Mouse (Mus musculus) hindbrain, embryonic 16.5 days (tissue): Measurements from ENCODE around the gene Mrps12. TPM values are rescaled to one million over a fixed set of nuclear protein-coding genes. Genes with fewer than 3 reads are reported as not detected.

Experiments
- ATAC-seq: fragments of 200-750 bp; cut with Nextera tagmentation; 2 replicates; pipeline ENCODE4 v1.8.0; 2017; ENCODE audit warnings: moderate TSS enrichment, moderate library complexity
- H3K27ac ChIP-seq: fragments of 300-500 bp; sonication (generic); 2 replicates; pipeline ENCODE4 v1.5.1; 2014; ENCODE audit warnings: low read depth, mild to moderate bottlenecking, control low read depth, low read length, moderate library complexity
- H3K27me3 ChIP-seq: fragments of 300-500 bp; sonication (generic); replicated peaks from 2 replicates; pipeline ENCODE4 v1.6.1; 2014; ENCODE audit warnings: low read length; ENCODE audit not compliant: control insufficient read depth, insufficient read depth
- H3K36me3 ChIP-seq: fragments of 300-500 bp; sonication (generic); 2 replicates; pipeline ENCODE4 v1.6.1; 2014; ENCODE audit warnings: mild to moderate bottlenecking, low read length, moderate library complexity, mixed read lengths; ENCODE audit not compliant: control insufficient read depth, insufficient read depth
- H3K4me1 ChIP-seq: fragments of 300-500 bp; sonication (generic); 2 replicates; pipeline ENCODE4 v1.6.1; 2014; ENCODE audit warnings: low read depth, low read length; ENCODE audit not compliant: control insufficient read depth, insufficient read depth
- H3K4me2 ChIP-seq: fragments of 300-500 bp; sonication (generic); 2 replicates; pipeline ENCODE4 v1.6.1; 2014; ENCODE audit warnings: mild to moderate bottlenecking, low read length, control low read depth, moderate library complexity
- H3K4me3 ChIP-seq: fragments of 300-500 bp; sonication (generic); 2 replicates; pipeline ENCODE4 v1.5.1; 2014; ENCODE audit warnings: mild to moderate bottlenecking, low read length, control low read depth, moderate library complexity
- H3K9ac ChIP-seq: fragments of 300-500 bp; sonication (generic); 2 replicates; pipeline ENCODE4 v1.6.1; 2014; ENCODE audit warnings: low read depth, mild to moderate bottlenecking, control low read depth, low read length, moderate library complexity
- H3K9me3 ChIP-seq: fragments of 300-500 bp; sonication (generic); 2 replicates; pipeline ENCODE4 v1.6.1; 2014; ENCODE audit warnings: mild to moderate bottlenecking, low read length, moderate library complexity; ENCODE audit not compliant: control insufficient read depth
- WGBS: fragments of 180-500 bp; shearing (Covaris S2); extraction: QIAGEN DNeasy Blood & Tissue Kit; methylation state at CpG from one replicate; pipeline ENCODE4 v1.1.7; 2014; 5-methylcytosine and 5-hydroxymethylcytosine counted together
- polyA plus RNA-seq: library from polyadenylated mRNA; unstranded; fragments of >200 nt; fragmentation: Nextera tagmentation; extraction: Ambion mirVana; gene quantifications from 2 replicates; pipeline ENCODE4 v1.2.1, GENCODE M21; 2015

Gene Mrps12
- polyA plus RNA-seq, result 107 and 113 TPM in 2 replicates

DNA sequence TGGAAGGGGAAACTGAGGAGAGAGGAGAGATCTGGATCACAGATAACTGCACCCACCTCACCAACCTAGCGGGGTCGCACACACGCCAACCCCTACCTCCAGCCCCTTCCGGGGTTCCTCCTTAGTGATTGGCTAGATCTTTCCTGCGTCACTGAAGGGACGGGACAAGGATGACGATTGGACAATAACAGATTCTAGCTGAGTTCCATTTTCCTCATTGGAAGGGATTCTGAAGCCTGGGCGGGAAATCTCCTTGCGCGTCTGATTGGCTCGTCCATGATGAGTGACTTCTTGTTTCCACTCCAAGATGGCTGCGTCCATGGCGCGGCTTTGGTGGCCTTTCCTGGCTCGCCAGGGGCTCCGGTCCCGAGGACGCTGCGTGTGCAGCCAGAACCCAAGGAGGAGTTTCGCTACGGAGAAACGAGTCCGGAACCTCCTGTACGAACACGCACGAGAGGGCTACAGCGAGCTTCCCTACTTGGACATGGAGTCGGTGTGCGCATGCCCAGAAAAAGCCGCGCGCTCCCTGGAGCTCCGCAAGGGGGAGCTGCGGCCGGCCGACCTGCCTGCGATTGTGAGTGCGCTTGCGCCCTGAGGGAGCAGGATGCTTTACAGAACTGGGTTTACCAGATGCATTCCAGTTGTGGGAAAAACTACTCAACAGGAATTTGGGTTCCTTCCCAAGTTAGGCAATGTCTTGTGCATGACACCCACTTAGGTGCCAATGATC, at the start of gene Mrps12, which contains the start of gene Sars2:
Mrps12 (minus strand) TSS at position 112 of the 730 bp plus-strand sequence.
Sars2 (plus strand) TSS at position 284 of the 730 bp plus-strand sequence.
- WGBS, result under 1% methylated on average over 39 of the region's 39 CpGs

DNA sequence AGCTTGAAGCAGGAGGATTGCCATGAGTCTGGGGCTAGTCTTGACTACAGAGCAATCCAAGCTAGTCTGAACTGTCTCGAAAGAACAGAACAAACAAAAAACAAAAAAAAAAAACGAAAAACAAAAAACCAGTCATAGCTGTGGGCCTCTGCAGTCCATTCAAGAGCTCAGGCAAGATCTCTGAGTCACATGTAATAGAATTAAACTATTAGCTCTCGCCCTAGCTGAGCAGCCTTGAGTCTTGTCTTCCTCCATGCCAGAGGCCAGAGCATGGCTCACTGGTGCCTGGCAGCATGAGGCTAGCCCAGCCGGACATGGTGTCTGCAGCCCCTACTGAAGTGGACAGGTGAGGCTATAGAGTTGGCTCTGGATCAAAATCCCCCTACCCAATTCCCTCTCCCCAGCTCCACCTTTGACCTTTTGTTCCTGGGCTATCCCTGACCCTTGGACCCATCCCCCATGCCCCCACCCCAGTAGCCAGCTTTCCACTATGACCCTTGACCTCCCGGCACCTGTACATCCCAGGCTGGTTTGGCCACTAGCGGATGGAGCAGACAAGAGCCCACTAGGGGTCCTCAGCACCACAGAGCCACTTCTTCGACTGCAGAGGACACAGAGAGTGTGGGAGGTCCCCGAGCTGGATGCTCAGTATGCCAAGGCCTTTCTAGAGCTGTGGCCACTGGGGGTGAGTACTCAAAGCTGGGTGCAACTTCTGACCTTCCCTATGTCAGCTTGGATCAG, 48.6 kb upstream of the Mrps12 start:
- Histone ChIP-seq H3K27ac (no peak overlapping the region), H3K4me1 (no peaks in the 10 kb centered on the region), H3K9me3 (no peaks in the 10 kb centered on the region), H3K27me3 (no peaks in the 10 kb centered on the region), H3K9ac (no peak overlapping the region), H3K36me3 (peaks cover 3% of the 10 kb centered on the region), H3K4me3 (no peak overlapping the region), H3K4me2 (no peak overlapping the region)
- ATAC-seq, result peak; percentile 65; the same call in 1 of the 2 replicates
- whole genome bisulfite sequencing, result 50% methylated on average over 8 of the region's 8 CpGs

More for the DNA sequence above, at the start of gene Mrps12, which contains the start of gene Sars2:
- H3K4me2 ChIP-seq, result peak within 1 kb of the TSS; percentile 71
- no peaks in the 10 kb centered on the region for H3K9me3 ChIP-seq
- H3K4me1 ChIP-seq, result peaks cover 10% of the 10 kb centered on the region
- H3K9ac ChIP-seq, result peak within 1 kb of the TSS; percentile 76
- H3K36me3 ChIP-seq, result peaks cover 9% of the 10 kb centered on the region; the same call in 1 of the 2 replicates
- ATAC-seq, result peak; percentile 99
- H3K4me3 ChIP-seq, result peak within 1 kb of the TSS; percentile 69
- H3K27ac ChIP-seq, result peak within 1 kb of the TSS; percentile 88
- no peaks in the 10 kb centered on the region for H3K27me3 ChIP-seq

DNA sequence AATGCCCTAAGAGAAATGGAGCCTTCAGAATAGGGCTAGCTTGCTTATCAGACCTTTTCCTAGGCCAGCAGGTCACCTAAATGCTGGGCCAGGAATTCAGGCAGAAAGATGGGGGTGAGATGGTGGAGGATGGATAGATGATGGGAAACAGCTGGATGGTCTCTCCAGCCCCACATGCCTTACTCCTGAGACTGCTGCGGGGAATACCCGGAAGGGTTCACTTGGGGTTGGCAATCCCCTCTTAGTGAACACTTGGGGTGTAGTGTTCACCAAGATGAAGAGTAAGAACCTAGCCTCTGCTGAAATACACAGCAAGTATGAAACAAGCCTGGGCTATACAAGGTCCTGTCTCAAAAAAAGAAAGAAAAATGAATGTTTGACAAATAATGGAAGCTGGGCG, 47.6 kb upstream of the Mrps12 start:
- Histone ChIP-seq H3K27ac (no peak overlapping the region), H3K9me3 (no peaks in the 10 kb centered on the region), H3K36me3 (peaks cover 3% of the 10 kb centered on the region), H3K27me3 (no peaks in the 10 kb centered on the region), H3K4me1 (no peaks in the 10 kb centered on the region), H3K4me3 (no peak overlapping the region), H3K9ac (no peak overlapping the region), H3K4me2 (no peak overlapping the region)
- WGBS, result 82% methylated on average over 3 of the region's 3 CpGs
- ATAC-seq, result no peak

DNA sequence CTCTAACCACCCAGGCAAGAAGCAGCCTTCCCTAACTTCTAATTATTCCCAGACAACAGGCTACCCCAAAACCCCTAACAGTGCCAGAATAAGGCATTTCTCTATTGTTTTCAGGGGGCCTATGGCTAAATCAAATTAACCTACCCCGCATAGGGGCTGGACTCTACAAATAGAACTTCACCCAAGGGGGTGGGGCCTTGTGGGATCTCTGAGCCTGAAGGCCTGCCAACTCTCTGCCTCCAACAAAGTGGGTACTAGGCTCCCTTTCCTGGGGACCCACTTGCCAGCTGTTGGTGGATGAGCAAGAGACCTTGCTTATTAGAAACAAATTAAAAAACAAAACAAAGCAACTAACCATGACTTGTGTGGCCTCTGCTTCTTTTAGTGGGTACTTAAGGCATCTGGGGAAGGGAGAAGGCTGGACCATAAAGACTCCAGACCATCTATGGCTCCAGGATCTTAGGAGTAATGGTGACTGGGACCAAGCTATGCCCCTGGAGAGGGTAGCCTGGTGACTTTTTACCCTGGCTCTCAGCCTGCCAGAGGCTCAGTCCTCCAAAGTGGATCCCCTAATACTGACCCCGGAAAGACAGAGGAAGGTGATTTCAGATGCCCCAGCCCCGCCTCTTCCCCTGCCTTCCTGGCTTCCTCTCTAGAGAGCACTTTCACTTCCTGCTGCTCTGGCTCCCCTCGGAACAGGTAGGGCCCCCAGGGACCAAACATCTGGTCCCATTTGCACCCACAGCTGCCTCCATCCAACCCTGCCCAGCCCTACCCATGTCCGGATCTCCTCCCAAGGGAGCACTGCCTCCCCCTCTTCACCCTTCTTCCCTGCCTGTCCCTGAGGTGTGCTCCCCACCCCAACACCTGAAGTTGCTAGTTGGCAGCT, 46.9 kb upstream of the Mrps12 start, which contains the start of gene Rinl:
Rinl (plus strand) TSS at position 663 of the 889 bp plus-strand sequence.
- Histone ChIP-seq H3K4me1 (no peaks in the 10 kb centered on the region), H3K9me3 (no peaks in the 10 kb centered on the region), H3K27me3 (no peaks in the 10 kb centered on the region), H3K36me3 (peaks cover 3% of the 10 kb centered on the region), H3K4me3 (no peak within 1 kb of the TSS), H3K4me2 (no peak within 1 kb of the TSS), H3K9ac (no peak within 1 kb of the TSS), H3K27ac (no peak within 1 kb of the TSS)
- ATAC-seq, result no peak
- WGBS, result 75% methylated on average over 5 of the region's 5 CpGs

GRCm38 (mm10) chr7:28787884-28788283, 46.3 kb upstream of the Mrps12 start:
- H3K4me1 ChIP-seq, result no peaks in the 10 kb centered on the region
- H3K4me3 ChIP-seq, result no peak overlapping the region
- H3K4me2 ChIP-seq, result no peak overlapping the region
- H3K9ac ChIP-seq, result no peak overlapping the region
- peaks cover 3% of the 10 kb centered on the region for H3K36me3 ChIP-seq
- WGBS, result 92% methylated on average over 9 of the region's 9 CpGs
- H3K27me3 ChIP-seq, result no peaks in the 10 kb centered on the region
- no peak overlapping the region for H3K27ac ChIP-seq
- ATAC-seq, result no peak
- no peaks in the 10 kb centered on the region for H3K9me3 ChIP-seq

GRCm38 (mm10) chr7:28785161-28785560, 43.5 kb upstream of the Mrps12 start:
- H3K9ac ChIP-seq, result no peak overlapping the region
- no peak overlapping the region for H3K4me3 ChIP-seq
- no peaks in the 10 kb centered on the region for H3K4me1 ChIP-seq
- no peaks in the 10 kb centered on the region for H3K27me3 ChIP-seq
- H3K27ac ChIP-seq, result no peak overlapping the region
- ATAC-seq, result no peak
- no peaks in the 10 kb centered on the region for H3K9me3 ChIP-seq
- no peak overlapping the region for H3K4me2 ChIP-seq
- H3K36me3 ChIP-seq, result peaks cover 3% of the 10 kb centered on the region
- 71% methylated on average over 5 of the region's 5 CpGs for WGBS

DNA sequence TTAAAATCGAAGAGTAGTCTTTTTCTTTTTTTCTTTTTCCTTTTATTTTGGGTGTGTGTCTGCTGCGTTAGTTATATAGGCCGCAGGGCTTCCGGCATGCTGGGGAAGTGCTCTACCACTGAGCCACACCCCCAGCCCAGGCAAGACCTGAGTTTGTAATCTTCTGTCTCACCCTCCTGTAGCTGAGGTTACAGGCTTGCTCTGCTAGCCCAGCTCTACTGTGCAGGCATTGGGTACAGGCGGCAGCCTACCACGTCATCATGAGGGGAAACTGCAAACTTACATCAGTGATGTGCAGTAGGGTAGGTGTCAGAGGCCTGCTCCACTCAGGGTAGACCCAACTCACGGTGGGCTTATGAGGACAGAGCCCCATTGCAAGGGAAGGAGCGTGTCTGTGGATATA, 39.6 kb upstream of the Mrps12 start:
- Histone ChIP-seq H3K27me3 (no peaks in the 10 kb centered on the region), H3K4me2 (no peak overlapping the region), H3K4me3 (no peak overlapping the region), H3K9ac (no peak overlapping the region), H3K27ac (no peak overlapping the region), H3K9me3 (no peaks in the 10 kb centered on the region), H3K4me1 (no peaks in the 10 kb centered on the region), H3K36me3 (no peaks in the 10 kb centered on the region)
- 88% methylated on average over 8 of the region's 8 CpGs for WGBS
- ATAC-seq, result no peak

DNA sequence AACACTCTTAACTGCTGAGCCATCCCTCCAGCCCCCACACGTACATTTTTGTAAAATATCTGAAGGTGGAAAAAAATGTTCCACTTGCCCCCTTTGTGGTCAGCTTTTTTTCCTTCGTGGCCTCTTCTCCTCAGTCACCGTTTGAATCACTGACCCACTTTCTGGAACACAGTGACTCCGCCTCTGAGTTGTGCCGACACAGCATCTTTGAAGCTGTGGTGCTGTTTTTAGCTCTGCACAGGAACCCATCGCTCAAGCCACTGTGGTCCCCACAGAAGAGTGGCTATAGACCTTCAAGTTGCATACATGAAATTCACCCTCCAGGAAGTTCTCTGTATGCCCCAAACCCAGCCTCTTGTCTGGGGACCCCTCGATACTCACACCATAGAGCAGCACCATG, 39.2 kb upstream of the Mrps12 start:
- Histone ChIP-seq H3K4me1 (no peaks in the 10 kb centered on the region), H3K36me3 (no peaks in the 10 kb centered on the region), H3K27me3 (no peaks in the 10 kb centered on the region), H3K9me3 (no peaks in the 10 kb centered on the region), H3K4me2 (no peak overlapping the region), H3K27ac (no peak overlapping the region), H3K4me3 (no peak overlapping the region), H3K9ac (no peak overlapping the region)
- no peak for ATAC-seq
- 78% methylated on average over 7 of the region's 7 CpGs for WGBS
